Mouse (Mus musculus) megakaryocyte, embryonic 14.5 days (primary cell): ENCODE results near the gene Nfkbib.

Experiments used
- FLI1 ChIP-seq: IDR thresholded peaks from 2 replicates; pipeline ENCODE4 v1.6.1; 2012; ENCODE audit warnings: low read length, inconsistent platforms, mixed read lengths
- GATA1 ChIP-seq: IDR thresholded peaks from 3 replicates; pipeline ENCODE4 v1.6.1; 2012; ENCODE audit warnings: mixed read lengths, low read length, inconsistent platforms, borderline replicate concordance

GRCm38 (mm10) chr7:28732341-28733142 is 34.8 kb downstream of the Nfkbib start:
- no peak for TF ChIP-seq GATA1
- TF ChIP-seq FLI1: no peak
